8 mouse cellular contexts compared by ENCODE assay signal in genomic region chr16:95586311-95586602, GRCm38 (mm10). TPM values are rescaled to one million over a fixed set of nuclear protein-coding genes. Genes with fewer than 3 reads are reported as not detected.
A peak's percentile ranks its signal among the peaks of the same experiment; 100 is the strongest.
DNase-seq lines count a peak whose midpoint lies in the region; ATAC-seq and TF ChIP-seq lines count a peak whose summit lies in the region.

Gene Erg (minus strand): TSS chr16:95586593.

- 1% methylated on average over 5 of the region's 5 CpGs for WGBS in forebrain, embryonic 11.5 days
- 3% methylated on average over 5 of the region's 5 CpGs for WGBS in hindbrain, embryonic 16.5 days

- no peaks in the 10 kb centered on the region for H3K36me3 ChIP-seq in forebrain, embryonic 11.5 days (ENCODE audit: control insufficient read depth, insufficient read depth, low read length)
- H3K36me3 ChIP-seq in hindbrain, embryonic 16.5 days (ENCODE audit: control insufficient read depth, insufficient read depth, low read length) = no peaks in the 10 kb centered on the region

- H3K4me3 ChIP-seq in layer of hippocampus, adult 2 months = peak within 1 kb of the TSS; percentile 40; the same call in 1 of the 2 replicates
- peak within 1 kb of the TSS; percentile 43 for H3K4me3 ChIP-seq in forebrain, embryonic 11.5 days (ENCODE audit: low read depth, low read length)
- H3K4me3 ChIP-seq in hindbrain, embryonic 16.5 days (ENCODE audit: low read length) = peak within 1 kb of the TSS; percentile 50

- peaks cover 23% of the 10 kb centered on the region for H3K27me3 ChIP-seq in forebrain, embryonic 11.5 days (ENCODE audit: control insufficient read depth, insufficient read depth, low read length)
- H3K27me3 ChIP-seq in hindbrain, embryonic 16.5 days (replicated peaks; ENCODE audit: control insufficient read depth, insufficient read depth, low read length) = peaks cover 15% of the 10 kb centered on the region

- peak within 1 kb of the TSS; percentile 87 for H3K4me2 ChIP-seq in forebrain, embryonic 11.5 days (ENCODE audit: low read depth, low read length, severe bottlenecking)
- H3K4me2 ChIP-seq in hindbrain, embryonic 16.5 days (ENCODE audit: low read length) = peak within 1 kb of the TSS; percentile 89

- no peaks in the 10 kb centered on the region for H3K9me3 ChIP-seq in forebrain, embryonic 11.5 days (ENCODE audit: control insufficient read depth, low read length)
- no peaks in the 10 kb centered on the region for H3K9me3 ChIP-seq in hindbrain, embryonic 16.5 days (ENCODE audit: control insufficient read depth, low read length)

- DNase-seq in layer of hippocampus, adult 2 months (ENCODE audit: low spot score in 2 of 2) = no peak
- no peak for DNase-seq in layer of hippocampus, adult 18-20 months (ENCODE audit: low spot score in 2 of 2)
- peak; percentile 53 for DNase-seq in forebrain, embryonic 11.5 days (ENCODE audit: low spot score)
- DNase-seq in neural tube, embryonic 10.5 days (ENCODE audit: extremely low spot score, low spot score) = peak; percentile 40
- DNase-seq in spleen, postnatal 36 days (ENCODE audit: low spot score in 2 of 2) = no peak
- DNase-seq in thymus, postnatal 25 days = no peak
- no peak for DNase-seq in B cell, adult 2 months

- H3K4me1 ChIP-seq in forebrain, embryonic 11.5 days (replicated peaks; ENCODE audit: control insufficient read depth, insufficient read depth, low read length) = peaks cover 11% of the 10 kb centered on the region; the same call in 1 of the 2 replicates
- peaks cover 16% of the 10 kb centered on the region for H3K4me1 ChIP-seq in hindbrain, embryonic 16.5 days (ENCODE audit: control insufficient read depth, insufficient read depth, low read depth, low read length)

- no peak within 1 kb of the TSS for H3K27ac ChIP-seq in layer of hippocampus, adult 2 months
- H3K27ac ChIP-seq in forebrain, embryonic 11.5 days (ENCODE audit: low read depth, low read length) = no peak within 1 kb of the TSS
- no peak within 1 kb of the TSS for H3K27ac ChIP-seq in hindbrain, embryonic 16.5 days (ENCODE audit: low read depth, low read length)

- ATAC-seq in forebrain, embryonic 11.5 days (replicated peaks; ENCODE audit: low FRiP score) = 0 out of 2 replicates have a peak, but pooled peaks have one; percentile 12
- no peak for ATAC-seq in hindbrain, embryonic 16.5 days

- no peak for TF ChIP-seq CTCF in layer of hippocampus, adult 2 months (conservative IDR thresholded peaks at IDR 0.05)

- peak within 1 kb of the TSS; percentile 54 for H3K9ac ChIP-seq in forebrain, embryonic 11.5 days (ENCODE audit: low read length)
- peak within 1 kb of the TSS; percentile 54 for H3K9ac ChIP-seq in hindbrain, embryonic 16.5 days (ENCODE audit: low read depth, low read length)

RNA-seq across cellular contexts. Expression of gene Erg, which starts in this region (rescaled TPM):
- 1 to 10 TPM; 4.4 to 4.6 TPM for total RNA-seq in layer of hippocampus, adult 2 months (2021)
- 1 to 10 TPM; 3.6 to 4.8 TPM for total RNA-seq in layer of hippocampus, adult 18-20 months (2021)
- polyA plus RNA-seq in forebrain, embryonic 11.5 days (2014; fragmentation: Nextera tagmentation; extraction: Ambion mirVana) = 1.8 and 2.1 TPM in 2 replicates
- 1.8 and 2.2 TPM in 2 replicates for polyA plus RNA-seq in hindbrain, embryonic 16.5 days (2015; fragmentation: Nextera tagmentation; extraction: Ambion mirVana)

Comparison
In these comparisons a context has a peak if more than half of its experiments do, and no peak if none do; other contexts are left out.
1. DNase-seq: peak in forebrain, embryonic 11.5 days (single experiment) and neural tube, embryonic 10.5 days (single experiment); none in layer of hippocampus, adult 2 months (0 of 2), layer of hippocampus, adult 18-20 months (0 of 2), spleen, postnatal 36 days (0 of 2), thymus, postnatal 25 days (single experiment) and B cell, adult 2 months (0 of 2).
2. Peak in every context shown above with its lines, with median percentiles within 50 percentile points of each other: H3K4me3 ChIP-seq.